Mouse (Mus musculus) heart, embryonic 12.5 days (tissue): Measurements from ENCODE around the gene Gm13276. TPM values are rescaled to one million over a fixed set of nuclear protein-coding genes. Genes with fewer than 3 reads are reported as not detected.
"Not testable (repeated sequence)": the region's sequence is repeated elsewhere in the genome, so short reads cannot be mapped to it uniquely, and the experiment has no call there.

ENCODE experiments used
- ATAC-seq: fragments of 200-750 bp; cut with Nextera tagmentation; 2 replicates; pipeline ENCODE4 v1.8.0; 2017; ENCODE audit warnings: moderate TSS enrichment, moderate library complexity; ENCODE audit not compliant: insufficient number of reproducible peaks, low FRiP score
- H3K27ac ChIP-seq: fragments of 300-500 bp; sonication (generic); 2 replicates; pipeline ENCODE4 v1.5.1; 2016; ENCODE audit warnings: mild to moderate bottlenecking, moderate library complexity; ENCODE audit not compliant: poor library complexity, severe bottlenecking
- H3K27me3 ChIP-seq: fragments of 300-500 bp; sonication (generic); replicated peaks from 2 replicates; pipeline ENCODE4 v1.6.1; 2016; ENCODE audit warnings: mild to moderate bottlenecking, moderate library complexity
- H3K36me3 ChIP-seq: fragments of 300-500 bp; sonication (generic); 2 replicates; pipeline ENCODE4 v1.6.1; 2016; ENCODE audit warnings: mild to moderate bottlenecking, moderate library complexity
- H3K4me1 ChIP-seq: fragments of 300-500 bp; sonication (generic); replicated peaks from 2 replicates; pipeline ENCODE4 v1.6.1; 2016; ENCODE audit warnings: mild to moderate bottlenecking
- H3K4me2 ChIP-seq: fragments of 300-500 bp; sonication (generic); 2 replicates; pipeline ENCODE4 v1.6.1; 2016; ENCODE audit warnings: mild to moderate bottlenecking, moderate library complexity
- H3K4me3 ChIP-seq: fragments of 300-500 bp; sonication (generic); 2 replicates; pipeline ENCODE4 v1.5.1; 2016; ENCODE audit warnings: mild to moderate bottlenecking
- H3K9ac ChIP-seq: fragments of 300-500 bp; sonication (generic); 2 replicates; pipeline ENCODE4 v1.6.1; 2016; ENCODE audit warnings: mild to moderate bottlenecking, moderate library complexity
- H3K9me3 ChIP-seq: fragments of 300-500 bp; sonication (generic); replicated peaks from 2 replicates; pipeline ENCODE4 v1.6.1; 2016; ENCODE audit warnings: mild to moderate bottlenecking, moderate library complexity
- WGBS: fragments of 180-500 bp; shearing (Covaris S2); methylation state at CpG from one replicate; pipeline ENCODE4 v1.1.7; 2016; 5-methylcytosine and 5-hydroxymethylcytosine counted together
- polyA plus RNA-seq: library from polyadenylated mRNA; unstranded; fragments of >200 nt; fragmentation: Nextera tagmentation; extraction: Ambion mirVana; gene quantifications from 2 replicates; pipeline ENCODE4 v1.2.1, GENCODE M21; 2016

The Gm13276 gene
- polyA plus RNA-seq, 1 experiment from 2014 or later, result not detected

GRCm38 (mm10) chr4:88788402-88788801, 2.9 kb downstream of the Gm13276 start, which contains the start of gene Gm13277:
Gene Gm13277, plus strand, starts transcription at chr4:88788632.
- H3K27me3 ChIP-seq, H3K4me1 ChIP-seq, H3K4me2 ChIP-seq, H3K27ac ChIP-seq, H3K9ac ChIP-seq, H3K4me3 ChIP-seq, H3K36me3 ChIP-seq, ATAC-seq, H3K9me3 ChIP-seq: not testable (repeated sequence)
- WGBS, result 0% methylated on average over 4 of the region's 28 CpGs

GRCm38 (mm10) chr4:88791250-88791649, 5.7 kb downstream of the Gm13276 start, which contains the start of gene Gm13278:
Gene Gm13278, plus strand, starts transcription at chr4:88791550.
- H3K4me2 ChIP-seq, H3K9me3 ChIP-seq, H3K4me3 ChIP-seq, ATAC-seq, H3K4me1 ChIP-seq, H3K27ac ChIP-seq, H3K36me3 ChIP-seq, H3K27me3 ChIP-seq, H3K9ac ChIP-seq: not testable (repeated sequence)
- no CpG with 5 or more reads among the region's 28 CpGs for WGBS

- 0% methylated on average over 13 of the region's 52 CpGs for WGBS
- ATAC-seq, H3K4me3 ChIP-seq, H3K27ac ChIP-seq, H3K4me1 ChIP-seq, H3K27me3 ChIP-seq, H3K9ac ChIP-seq, H3K4me2 ChIP-seq, H3K36me3 ChIP-seq, H3K9me3 ChIP-seq: not testable (repeated sequence)
Measured at GRCm38 (mm10) chr4:88793936-88794675, 8.6 kb downstream of the Gm13276 start, which contains the start of gene Gm13275. Gene Gm13275, plus strand, starts transcription at chr4:88794487.

GRCm38 (mm10) chr4:88797097-88797496, 11.6 kb downstream of the Gm13276 start, which contains the start of gene Gm13279:
Gene Gm13279, plus strand, starts transcription at chr4:88797397.
- not testable (repeated sequence) for H3K4me2 ChIP-seq, ATAC-seq, H3K9me3 ChIP-seq, H3K4me1 ChIP-seq, H3K36me3 ChIP-seq, H3K27me3 ChIP-seq, H3K9ac ChIP-seq, H3K27ac ChIP-seq, H3K4me3 ChIP-seq
- no CpG with 5 or more reads among the region's 28 CpGs for WGBS

GRCm38 (mm10) chr4:88799365-88799764, 13.9 kb downstream of the Gm13276 start, which contains the start of gene Gm13285:
Gene Gm13285, plus strand, starts transcription at chr4:88799665.
- H3K27me3 ChIP-seq, H3K9me3 ChIP-seq, H3K36me3 ChIP-seq, H3K27ac ChIP-seq, H3K4me2 ChIP-seq, H3K4me3 ChIP-seq, ATAC-seq, H3K9ac ChIP-seq, H3K4me1 ChIP-seq: not testable (repeated sequence)
- 9% methylated on average over 6 of the region's 7 CpGs for WGBS

GRCm38 (mm10) chr4:88802954-88803353, 17.4 kb downstream of the Gm13276 start, which contains the start of gene Gm13287:
Gene Gm13287, plus strand, starts transcription at chr4:88803254.
- H3K4me3 ChIP-seq, H3K4me1 ChIP-seq, H3K9ac ChIP-seq, ATAC-seq, H3K36me3 ChIP-seq, H3K9me3 ChIP-seq, H3K27me3 ChIP-seq, H3K27ac ChIP-seq: not testable (repeated sequence)
- WGBS, result no CpG with 5 or more reads among the region's 29 CpGs
- H3K4me2 ChIP-seq, result peak within 1 kb of the TSS; percentile 49

- peak within 1 kb of the TSS; percentile 44 for H3K4me2 ChIP-seq
- H3K27ac ChIP-seq, H3K36me3 ChIP-seq, ATAC-seq, H3K4me3 ChIP-seq, H3K27me3 ChIP-seq, H3K4me1 ChIP-seq, H3K9ac ChIP-seq, H3K9me3 ChIP-seq: not testable (repeated sequence)
- WGBS, result no CpG with 5 or more reads among the region's 8 CpGs
Measured at GRCm38 (mm10) chr4:88805231-88805630, 19.7 kb downstream of the Gm13276 start, which contains the start of gene Gm13288. Gene Gm13288, plus strand, starts transcription at chr4:88805531.

- peak overlapping the region; percentile 44 for H3K4me2 ChIP-seq
- 0% methylated on average over 8 of the region's 34 CpGs for WGBS
- not testable (repeated sequence) for H3K4me3 ChIP-seq, H3K27me3 ChIP-seq, H3K4me1 ChIP-seq, H3K36me3 ChIP-seq, H3K9me3 ChIP-seq, ATAC-seq, H3K27ac ChIP-seq, H3K9ac ChIP-seq
Measured at GRCm38 (mm10) chr4:88805761-88806160, 20.3 kb downstream of the Gm13276 start.

GRCm38 (mm10) chr4:88815928-88816327, 30.4 kb downstream of the Gm13276 start, which contains the start of gene Ifna7:
Gene Ifna7, plus strand, starts transcription at chr4:88816228.
- Histone ChIP-seq H3K36me3 (no peaks in the 10 kb centered on the region), H3K4me3 (no peak within 1 kb of the TSS), H3K4me1 (no peaks in the 10 kb centered on the region), H3K9ac (no peak within 1 kb of the TSS), H3K27ac (no peak within 1 kb of the TSS), H3K4me2 (no peak within 1 kb of the TSS), H3K9me3 (no peaks in the 10 kb centered on the region), H3K27me3 (0 out of 2 replicates have a peak, but pooled peaks cover 8% of the 10 kb centered on the region)
- ATAC-seq, result no peak
- 58% methylated on average over 3 of the region's 3 CpGs for WGBS

- no peak within 1 kb of the TSS for H3K4me3 ChIP-seq
- no peak for ATAC-seq
- 0 out of 2 replicates have a peak, but pooled peaks cover 6% of the 10 kb centered on the region for H3K27me3 ChIP-seq
- no peaks in the 10 kb centered on the region for H3K4me1 ChIP-seq
- no peak within 1 kb of the TSS for H3K4me2 ChIP-seq
- H3K27ac ChIP-seq, result no peak within 1 kb of the TSS
- H3K9ac ChIP-seq, result no peak within 1 kb of the TSS
- no peaks in the 10 kb centered on the region for H3K9me3 ChIP-seq
- H3K36me3 ChIP-seq, result no peaks in the 10 kb centered on the region
- 82% methylated on average over 1 of the region's 1 CpGs for WGBS
Measured at GRCm38 (mm10) chr4:88819659-88820058, 34.1 kb downstream of the Gm13276 start, which contains the start of gene Ifna11. Gene Ifna11, plus strand, starts transcription at chr4:88819959.

- ATAC-seq, result no peak
- Histone ChIP-seq H3K4me1 (no peaks in the 10 kb centered on the region), H3K4me3 (no peak overlapping the region), H3K9ac (no peak overlapping the region), H3K27ac (no peak overlapping the region), H3K4me2 (no peak overlapping the region), H3K36me3 (no peaks in the 10 kb centered on the region), H3K9me3 (no peaks in the 10 kb centered on the region), H3K27me3 (no peaks in the 10 kb centered on the region)
- 25% methylated on average over 4 of the region's 4 CpGs for WGBS
Measured at GRCm38 (mm10) chr4:88822995-88823394, 37.5 kb downstream of the Gm13276 start.
